Mouse (Mus musculus): Measurements from ENCODE around the gene D2hgdh.

The D2hgdh gene

DNA sequence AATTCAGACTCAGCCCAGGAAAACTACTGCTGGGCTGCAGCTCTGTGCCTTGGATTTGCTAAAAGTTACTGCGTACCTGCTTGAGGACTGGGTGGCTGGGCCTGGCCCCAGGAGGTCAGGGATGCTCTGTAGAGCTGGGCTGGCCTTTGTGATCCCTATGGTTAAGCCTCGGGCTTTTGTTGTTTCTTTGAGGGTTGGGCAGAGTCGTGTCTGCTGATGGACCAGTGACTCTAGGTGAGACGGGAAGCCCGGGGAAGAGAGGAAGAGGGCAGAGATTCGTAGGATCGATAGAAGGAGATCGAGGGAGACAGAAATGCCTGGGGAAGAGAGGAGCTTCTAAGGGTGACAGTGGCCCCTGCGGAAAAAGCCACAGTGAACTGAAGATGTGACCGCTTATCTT lies at the start of gene D2hgdh:
D2hgdh (plus strand) TSS at position 301 of the 400 bp plus-strand sequence.
- no peak for DNase-seq (ENCODE audit: low spot score)

DNA sequence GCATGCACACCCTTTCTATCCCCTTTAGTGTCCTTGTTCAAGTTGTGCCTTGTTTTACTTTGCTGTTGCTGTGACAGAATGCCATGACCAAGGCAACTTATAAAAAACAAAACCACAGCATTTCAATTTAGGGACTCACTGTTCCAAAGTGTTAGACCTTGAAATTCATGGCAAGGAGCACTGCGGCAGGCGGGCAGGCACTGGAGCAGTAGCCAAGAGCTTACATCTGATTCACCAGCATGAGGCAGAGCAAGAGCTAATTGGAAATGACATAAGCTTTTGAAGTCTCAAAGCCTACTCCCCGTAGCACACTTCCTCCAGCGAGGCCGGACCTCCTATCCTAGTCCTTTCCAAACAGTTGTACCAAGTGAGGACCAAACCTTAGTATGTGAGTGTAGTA lies 48.0 kb upstream of the D2hgdh start:
- no peak for DNase-seq (ENCODE audit: low spot score)

DNA sequence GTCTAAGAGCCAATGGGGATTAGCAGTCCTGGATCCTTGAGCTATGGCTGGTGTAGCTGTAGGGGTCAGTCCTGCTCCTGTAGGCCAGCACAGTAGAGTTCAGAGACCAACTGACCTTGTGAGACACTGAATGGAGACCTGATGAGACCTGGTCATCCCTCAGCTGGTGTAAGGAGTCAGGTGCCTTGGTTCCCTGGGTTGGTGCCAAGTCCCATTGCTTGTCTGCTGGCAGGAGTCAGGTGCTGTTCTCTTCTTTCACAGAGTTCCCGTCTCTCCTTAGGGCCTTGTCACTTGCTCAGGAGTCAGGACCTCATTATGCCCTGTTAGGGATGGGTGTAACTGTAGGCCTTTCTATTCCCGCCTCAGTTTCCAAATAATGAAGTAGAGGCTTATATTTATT lies 37.8 kb upstream of the D2hgdh start:
- DNase-seq (ENCODE audit: low spot score): no peak

DNA sequence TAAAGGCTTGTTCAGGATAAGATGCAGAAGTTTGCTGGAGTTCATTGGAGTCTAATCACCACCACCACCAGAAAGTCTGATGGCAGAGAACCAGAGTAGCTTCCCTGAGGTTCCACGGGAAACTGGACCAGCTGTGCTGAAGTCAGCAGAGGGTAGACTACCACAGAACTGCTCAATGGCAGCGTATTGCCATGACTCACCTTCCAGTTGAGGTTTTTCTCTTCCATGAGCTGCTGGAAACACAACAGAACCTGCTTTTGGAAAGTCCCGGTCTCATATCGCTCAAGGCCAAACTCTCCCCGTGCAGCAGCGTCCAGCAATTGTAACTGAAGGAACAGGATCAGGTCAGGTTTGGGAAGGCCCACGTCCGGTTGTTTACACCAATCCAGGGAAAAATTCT lies 30.2 kb upstream of the D2hgdh start:
- DNase-seq (ENCODE audit: low spot score): no peak

DNA sequence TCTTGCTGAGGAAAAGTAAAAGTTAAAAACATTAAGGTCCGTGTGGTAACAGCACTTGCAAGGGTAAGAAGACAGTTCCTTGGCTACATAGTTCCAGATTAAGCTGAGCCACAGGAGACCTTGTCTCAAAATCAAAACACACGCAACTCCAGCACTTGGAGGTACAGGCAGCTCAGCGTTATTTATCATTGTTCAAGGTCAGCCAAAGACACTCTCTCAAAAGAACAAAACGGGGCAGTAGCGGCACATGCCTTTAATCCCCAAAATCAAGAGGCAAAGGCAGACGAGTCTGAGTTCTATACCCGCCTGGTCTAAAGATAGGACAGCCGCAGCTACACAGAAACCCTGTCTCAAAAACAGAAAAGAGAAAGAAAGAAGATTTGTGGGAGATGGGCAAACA lies 28.8 kb upstream of the D2hgdh start:
- no peak for DNase-seq (ENCODE audit: low spot score)

DNA sequence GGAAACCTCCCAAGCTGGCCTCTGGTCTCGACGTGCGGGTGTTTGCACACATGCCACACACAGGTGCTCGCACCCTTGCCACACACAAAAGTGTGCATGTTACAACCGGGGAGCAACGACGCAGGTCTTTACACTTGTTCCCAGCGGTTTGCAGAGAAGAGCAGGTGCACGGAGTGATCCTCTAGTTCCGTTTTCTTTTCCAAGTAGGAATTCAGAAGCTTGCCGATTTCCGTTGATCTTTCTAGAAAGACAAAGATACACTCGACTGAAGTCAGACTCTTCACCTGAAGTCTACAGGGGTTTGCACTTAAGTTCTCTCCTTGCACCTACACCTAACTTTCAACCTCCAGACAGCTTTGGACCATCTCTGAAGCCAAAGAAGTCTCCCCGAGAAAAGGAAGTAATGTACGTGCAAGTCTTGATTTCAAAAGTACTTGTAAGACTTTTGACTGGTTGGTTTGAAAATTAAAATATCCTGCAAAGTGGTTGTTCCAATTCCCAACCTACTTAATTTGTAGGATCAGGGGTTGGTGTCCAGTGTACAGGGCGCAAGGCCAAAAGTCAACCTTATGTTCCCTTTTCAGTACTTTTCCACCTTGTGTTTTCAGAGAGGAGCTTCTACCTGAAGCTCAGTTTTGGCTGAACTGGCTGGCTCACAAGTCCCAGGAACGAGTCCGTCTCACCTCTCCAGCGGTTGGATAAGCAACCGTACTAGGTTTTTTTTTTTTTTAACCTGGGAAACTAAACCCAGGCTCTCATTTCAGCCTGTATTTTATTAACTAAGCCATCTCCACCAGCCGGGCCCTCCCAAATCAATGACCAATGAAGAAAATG lies 23.8 kb upstream of the D2hgdh start:
- peak; percentile 28 for DNase-seq (ENCODE audit: low spot score)

DNA sequence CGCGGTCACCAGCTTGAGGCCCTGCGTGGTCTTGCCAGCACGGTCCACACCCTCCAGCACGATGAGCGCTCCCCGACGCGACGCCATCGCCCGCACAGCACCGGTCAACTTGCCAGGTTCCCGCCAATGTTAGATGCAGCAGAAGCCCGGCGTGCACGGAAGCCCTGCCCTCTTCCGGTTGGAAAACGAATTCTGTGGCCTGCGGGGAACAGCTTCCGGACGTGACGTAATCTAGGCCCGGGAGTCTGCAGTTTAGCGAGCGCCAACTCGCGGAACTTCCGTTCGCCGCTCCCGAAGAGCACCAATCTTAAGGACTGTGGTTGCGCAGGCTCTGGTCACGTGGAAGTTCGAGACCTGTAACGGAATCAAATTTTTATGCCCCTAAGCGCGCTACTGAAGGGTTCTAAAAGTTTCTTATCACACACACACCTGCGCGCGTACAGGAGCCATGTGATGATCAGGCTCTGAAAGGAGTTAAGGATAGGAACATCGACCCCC lies 22.9 kb upstream of the D2hgdh start, which contains the start of gene Dtymk:
Dtymk (minus strand) TSS at position 194 of the 498 bp plus-strand sequence.
- peak; percentile 97 for DNase-seq (ENCODE audit: low spot score)

DNA sequence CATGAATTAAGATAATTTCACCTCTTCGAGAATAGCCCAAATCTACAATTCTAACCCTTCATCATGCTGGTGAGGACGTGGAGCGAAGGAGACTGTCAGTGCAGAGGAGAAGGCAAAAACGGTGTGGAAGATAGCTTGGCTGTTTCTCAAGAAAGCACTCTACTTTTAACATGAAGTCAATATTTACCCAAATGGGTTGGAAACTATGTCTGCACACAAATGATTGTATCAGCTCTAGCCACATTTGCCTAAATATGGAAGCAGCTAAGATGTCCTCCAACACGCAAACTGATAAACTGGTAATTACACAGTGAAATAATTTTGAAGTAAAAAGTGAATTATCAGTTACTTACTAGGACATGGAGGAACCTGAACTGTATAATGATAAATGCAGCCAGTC lies 21.9 kb upstream of the D2hgdh start:
- DNase-seq (ENCODE audit: low spot score): peak; percentile 12

DNA sequence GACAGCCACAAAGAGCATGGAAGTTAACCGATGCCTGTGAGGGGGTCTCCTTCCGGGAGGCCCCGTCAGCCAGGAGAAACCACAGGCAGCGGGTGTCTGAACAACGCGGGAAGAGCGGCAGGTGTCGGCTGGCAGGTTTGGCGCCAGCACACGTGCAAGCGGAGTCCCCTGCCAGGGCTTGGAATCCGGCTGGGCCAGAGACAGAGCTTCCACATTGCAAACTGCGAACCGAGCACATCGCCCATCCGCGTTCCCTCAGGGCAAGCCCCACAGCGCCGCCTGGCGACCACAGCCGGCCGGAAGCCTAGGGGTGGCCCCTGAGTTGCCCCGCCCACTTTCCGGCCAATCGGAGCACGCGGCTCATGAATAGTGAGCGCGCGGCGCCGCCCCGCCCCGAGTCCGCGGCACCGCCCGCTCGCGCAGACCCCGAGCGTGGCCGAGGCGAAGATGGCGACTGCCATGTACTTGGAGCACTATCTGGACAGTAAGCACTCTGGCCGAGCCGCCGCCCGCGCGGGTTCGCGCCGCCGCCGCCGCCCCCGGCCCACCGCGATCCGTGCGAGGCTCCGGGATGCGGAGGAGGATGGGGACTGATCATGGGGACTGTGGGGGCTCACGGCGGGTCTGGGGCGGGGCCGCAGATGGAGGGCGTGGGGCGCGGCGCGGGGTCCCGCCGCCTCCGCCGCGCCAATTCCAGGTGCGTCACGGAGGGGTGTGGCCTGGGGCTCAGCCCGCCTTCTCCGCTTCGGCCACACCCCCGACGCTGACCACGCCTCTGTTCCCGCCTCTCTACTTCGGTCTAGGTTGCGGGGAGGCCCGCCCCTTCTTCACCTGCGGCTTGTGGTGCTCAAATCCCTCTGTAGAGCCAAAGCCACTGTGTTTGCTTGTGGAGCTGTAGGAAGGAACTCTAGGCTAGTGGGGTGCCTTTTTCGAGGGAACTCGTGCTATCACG lies 20.9 kb upstream of the D2hgdh start, which contains the start of gene Ing5:
Ing5 (plus strand) TSS at position 410 of the 952 bp plus-strand sequence.
- peak; percentile 98 for DNase-seq (ENCODE audit: low spot score)

DNA sequence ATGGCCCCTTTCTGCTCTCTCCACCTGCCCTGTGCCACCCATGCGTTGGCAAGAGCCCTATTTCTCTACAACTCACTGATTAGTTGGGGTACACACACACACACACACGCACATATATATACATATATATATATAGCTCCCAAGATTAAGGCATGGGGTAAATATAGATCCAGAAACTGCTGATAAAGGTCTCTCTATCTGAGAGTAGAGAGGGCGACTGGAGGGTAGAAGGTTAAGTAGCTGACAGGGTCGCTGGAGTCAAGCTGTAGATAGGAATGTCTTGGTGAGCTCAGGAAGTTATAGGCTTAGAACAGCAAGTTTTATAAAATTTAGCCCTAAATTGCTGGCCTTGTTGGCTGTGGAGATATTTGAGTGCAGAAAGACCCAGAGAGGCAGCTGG lies 19.9 kb upstream of the D2hgdh start:
- no peak for DNase-seq (ENCODE audit: low spot score)

DNA sequence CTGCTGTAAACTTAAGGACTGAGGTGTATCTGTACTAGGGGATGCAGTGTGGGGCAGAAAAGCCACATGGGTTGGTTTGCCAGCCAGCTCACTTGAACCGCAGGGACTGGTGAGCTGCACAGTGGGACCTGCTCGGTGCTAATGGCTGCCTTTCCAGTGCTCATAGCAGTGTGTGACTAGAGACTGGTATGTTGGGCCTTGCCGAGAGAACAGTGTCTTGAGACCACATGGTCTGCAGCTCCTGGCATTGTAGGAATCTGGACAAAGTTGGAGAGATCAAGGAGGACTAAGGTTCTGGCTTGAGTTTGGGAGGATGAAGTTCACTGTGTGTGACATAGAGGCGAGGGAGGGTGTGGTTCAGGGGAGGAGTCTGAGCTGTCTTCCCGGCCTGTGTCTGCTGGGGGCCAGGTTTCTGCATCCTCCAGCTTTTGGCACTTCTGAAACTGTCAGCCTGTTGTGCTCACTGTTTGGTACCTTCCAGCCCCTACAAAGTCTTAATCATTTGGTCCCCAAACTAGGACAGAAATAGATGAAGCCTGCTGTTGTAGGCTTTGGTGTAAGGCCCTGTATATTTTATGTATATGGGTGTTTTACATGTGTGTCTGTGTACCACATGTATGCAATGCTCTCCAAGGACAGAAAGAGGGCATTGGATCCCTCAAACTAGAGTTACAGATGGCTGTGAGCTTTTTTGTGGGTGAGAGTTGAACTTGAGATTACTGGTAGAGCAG lies 19.3 kb upstream of the D2hgdh start:
- no peak for DNase-seq (ENCODE audit: low spot score)

DNA sequence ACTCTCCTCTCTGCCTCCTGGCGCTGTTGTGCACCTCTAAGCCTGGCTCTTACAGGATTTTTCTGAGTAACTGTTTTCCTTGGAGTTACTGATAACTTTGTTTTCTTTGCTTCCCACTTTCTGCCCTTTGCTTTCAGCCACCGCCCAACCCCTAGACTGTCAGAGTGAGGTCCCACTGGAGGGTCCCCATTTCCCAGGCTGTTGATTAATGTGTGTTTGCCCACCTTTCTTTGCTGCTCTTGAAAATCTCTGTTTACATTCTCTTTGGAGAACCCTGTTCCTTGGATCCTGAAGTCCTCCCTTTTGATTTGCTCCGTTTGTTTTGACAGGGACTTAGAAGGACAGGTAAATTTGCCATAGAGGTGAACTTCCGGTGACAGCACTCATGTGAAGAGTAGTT lies 15.8 kb upstream of the D2hgdh start:
- no peak for DNase-seq (ENCODE audit: low spot score)

DNA sequence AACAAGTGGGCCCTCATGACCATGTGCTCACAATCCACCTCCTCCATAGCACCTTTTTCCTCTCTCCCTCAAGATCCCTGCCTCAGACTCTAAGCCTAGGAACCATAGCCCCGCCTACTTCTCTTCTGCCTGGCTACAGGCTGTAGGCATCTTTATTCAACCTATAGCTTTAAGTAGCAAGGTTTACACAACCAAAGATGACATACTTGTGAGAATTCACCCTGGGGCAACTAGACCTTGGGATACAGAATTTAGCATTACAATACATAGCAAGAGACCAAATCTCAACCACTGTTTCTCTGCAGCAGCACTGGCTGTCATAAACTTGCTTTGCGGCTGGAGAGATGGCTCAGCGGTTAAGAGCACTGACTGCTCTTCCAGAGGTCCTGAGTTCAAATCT lies 14.7 kb upstream of the D2hgdh start:
- DNase-seq (ENCODE audit: low spot score): no peak

DNA sequence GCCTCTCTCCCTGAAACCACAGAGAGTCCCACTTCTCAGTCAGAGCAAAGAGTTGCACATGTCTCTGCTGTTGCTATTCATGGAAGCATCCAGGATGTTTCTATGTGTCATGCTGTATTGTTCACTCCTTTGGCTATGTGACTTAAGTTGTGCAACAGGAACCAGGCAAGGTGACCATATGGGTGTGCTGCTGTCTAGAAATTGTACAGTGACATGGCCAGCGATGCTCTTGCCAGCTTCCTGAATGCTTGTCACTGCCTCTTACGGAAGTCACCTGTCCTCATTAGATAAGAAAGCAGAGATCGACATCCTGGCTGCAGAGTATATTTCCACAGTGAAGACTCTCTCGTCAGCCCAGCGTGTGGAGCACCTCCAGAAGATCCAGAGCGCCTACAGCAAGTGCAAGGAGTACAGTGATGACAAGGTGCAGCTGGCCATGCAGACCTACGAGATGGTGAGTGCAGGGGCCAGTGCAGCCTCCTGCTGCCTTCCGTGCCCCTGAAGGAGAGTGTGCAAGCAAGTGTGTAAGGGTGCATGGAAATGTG lies 13.1 kb upstream of the D2hgdh start:
- no peak for DNase-seq (ENCODE audit: low spot score)

DNA sequence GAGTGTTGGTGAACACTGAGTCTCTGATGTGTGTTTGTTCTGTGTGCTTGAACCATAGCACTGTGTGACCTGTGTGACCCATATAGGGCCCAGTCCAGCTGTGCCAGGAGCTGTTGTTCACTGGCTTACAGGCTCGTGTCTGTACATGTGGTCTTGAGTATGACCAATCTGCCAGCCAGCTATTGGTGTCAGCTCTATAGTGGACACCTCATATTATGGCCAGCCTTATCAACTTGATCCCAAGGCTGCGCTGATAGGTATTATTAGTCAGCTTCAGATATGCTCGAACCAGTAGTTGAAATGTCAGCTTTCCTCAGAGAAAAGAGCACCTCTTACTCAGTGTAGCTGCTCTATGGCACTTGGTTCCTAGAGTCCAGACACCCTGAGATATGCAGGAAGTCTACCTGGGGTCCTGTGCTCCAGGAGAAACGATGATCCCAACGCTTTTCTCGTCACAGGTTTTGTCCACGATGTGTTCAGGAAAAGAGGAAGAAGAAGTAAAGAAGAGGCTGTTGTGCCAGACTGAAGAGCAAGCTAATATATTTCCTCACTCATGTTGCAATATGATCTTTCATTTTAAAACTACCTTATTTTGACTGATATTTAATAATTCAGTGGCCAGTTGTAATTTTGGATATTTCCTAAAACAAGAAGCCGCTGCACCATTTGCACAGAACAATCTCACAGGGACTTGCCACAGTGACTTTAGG lies 6.7 kb upstream of the D2hgdh start:
- no peak for DNase-seq (ENCODE audit: low spot score)

DNA sequence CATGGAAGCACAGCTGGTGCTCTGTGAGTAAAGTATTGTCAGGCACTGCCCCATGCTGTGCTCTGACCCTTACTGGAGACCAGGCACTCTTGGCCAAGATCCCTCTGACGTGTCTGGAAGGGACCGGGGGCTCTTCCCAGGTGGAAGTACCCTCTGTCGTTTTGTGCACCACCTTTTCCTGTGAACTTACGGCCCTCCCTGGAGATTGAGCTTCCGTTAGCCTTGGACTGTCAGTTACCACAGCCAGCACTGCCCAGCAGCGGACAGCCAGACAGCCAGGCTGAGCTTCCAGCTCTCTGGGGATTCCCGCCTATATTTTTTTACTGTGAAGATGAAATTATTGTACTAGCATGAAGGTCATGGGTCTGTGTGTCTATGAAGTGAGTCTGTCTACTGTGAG lies 6.0 kb upstream of the D2hgdh start:
- no peak for DNase-seq (ENCODE audit: low spot score)

DNA sequence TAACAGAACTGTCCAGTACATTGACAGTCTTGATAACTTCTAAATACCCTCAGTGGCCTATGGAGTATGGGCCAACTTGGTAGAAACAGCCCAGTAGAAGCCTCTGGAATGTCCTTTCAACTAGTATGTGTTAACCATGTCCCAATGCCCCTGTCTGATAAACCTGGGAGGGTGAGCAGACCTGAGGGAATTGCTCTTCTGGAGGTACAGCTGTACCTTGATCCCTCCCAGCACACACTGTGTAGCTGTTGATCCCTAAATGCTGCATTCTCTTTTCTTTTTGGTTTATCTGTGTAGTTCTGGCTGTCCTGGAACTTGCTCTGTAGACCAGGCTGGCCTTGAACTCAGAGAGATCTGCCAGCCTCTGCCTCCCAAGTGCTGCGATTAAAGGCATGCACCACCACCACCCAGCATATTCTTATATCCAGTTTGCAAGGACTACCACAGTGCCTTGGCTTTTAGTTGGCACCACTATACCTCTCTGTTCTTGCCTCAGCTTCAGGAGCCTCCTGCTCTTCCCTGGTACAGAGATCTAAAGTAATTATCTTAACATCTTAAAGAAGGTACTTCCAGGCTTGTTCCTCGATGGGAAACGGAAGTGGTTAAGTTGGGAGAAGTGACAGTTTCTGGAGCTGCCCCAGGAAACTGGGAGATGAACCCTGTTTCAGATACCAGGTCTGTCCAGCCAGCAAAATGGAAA lies 763 bp upstream of the D2hgdh start:
- no peak for DNase-seq (ENCODE audit: low spot score)

DNA sequence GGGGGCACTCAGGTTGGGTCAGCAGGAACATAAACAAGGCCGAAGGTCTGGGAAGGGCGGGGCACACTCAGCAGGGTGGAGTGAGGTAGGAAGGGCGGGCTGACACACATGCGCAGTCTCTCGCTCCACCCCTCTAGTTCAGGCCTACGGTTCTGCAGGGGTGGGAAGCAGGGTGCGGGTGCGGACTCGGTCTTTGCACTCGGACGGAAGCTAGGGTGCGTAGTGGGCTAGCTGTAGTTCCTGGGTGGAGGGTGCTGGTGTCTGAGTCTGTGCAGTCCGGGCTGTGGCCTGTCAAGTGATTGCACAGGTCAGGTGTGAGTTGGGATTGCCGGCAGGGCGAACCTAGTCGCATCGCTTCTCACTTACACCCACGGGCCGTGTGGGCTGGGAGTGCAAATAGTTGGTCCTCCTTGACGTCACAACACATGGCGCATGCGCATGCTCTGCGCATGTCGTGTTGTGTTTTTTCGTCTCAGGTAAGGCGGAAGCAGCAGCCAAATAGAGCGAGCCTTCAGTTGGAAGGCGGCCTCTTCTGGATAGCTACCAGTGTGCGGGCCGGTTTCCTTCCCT lies 481 bp downstream of the D2hgdh start:
- DNase-seq (ENCODE audit: low spot score): peak; percentile 95

DNA sequence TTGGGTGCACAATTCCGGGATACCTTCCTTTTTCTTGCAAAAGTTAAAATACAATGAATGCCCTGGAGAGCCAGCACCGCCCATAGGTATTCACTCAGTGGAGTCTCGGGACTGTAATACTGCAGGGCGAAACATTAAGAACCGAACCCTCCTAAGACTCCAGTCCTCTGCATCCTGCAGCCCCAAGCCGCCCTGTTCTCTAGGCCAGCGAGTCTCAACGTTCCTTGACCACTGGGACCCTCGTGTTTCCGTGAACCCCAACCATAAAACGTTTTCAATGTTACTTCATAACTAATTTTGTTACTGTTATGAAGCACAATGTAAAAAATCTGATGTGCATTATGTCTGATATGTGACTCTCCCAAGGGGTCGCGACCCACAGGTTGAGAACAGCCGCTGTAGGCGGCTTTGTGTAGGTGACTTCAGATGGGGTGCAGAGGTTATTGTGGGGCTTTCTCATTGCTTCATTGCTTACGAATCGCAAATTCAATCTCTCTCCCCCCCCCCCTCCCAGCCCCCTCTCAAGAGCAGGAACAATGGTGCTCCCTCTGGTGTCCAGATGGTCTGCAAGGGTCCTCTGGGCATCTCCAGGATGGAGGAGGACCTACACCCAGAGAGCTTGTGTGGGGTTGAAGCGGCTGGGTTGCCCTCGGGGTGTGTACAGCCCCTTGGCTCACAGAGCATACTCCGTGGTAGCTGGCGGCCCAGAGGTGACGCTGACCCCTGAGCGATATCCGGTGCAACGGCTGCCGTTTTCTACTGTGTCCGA lies 1.2 kb downstream of the D2hgdh start:
- peak; percentile 35 for DNase-seq (ENCODE audit: low spot score)
